In the genomic region with DNA sequence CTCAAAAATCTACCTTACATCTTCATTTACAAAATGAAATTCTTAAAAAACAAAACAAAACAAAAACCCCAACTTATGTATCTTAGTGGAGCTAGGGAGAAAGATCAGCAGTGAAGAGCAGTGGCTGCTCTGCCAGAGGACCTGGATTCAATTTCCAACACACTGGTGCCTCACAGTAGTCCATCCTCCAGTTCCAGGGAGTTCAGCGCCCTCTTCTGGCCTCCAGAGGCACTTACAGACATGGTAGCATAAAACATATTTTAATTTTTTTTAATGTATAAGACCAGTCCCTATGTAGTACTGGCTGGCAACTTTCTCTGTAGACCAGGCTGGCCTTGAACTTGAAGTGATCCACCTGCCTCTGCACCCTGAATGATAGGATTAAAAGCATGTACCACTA, we compare ENCODE assay signal across 10 mouse cellular contexts. TPM values are rescaled to one million over a fixed set of nuclear protein-coding genes. Genes with fewer than 3 reads are reported as not detected.
DNase-seq lines count a peak whose midpoint lies in the region; ATAC-seq and TF ChIP-seq lines count a peak whose summit lies in the region.
"Had no signal": no experiment of that assay in that cellular context is flagged by ENCODE, and none has a peak within 500 bp of the region (broad histone marks: within the 10 kb centered on the region; RNA-seq: fewer than 3 reads in every experiment).

No protein-coding gene starts in this region.

- TF ChIP-seq POLR2A in kidney, adult 2 months (IDR thresholded peaks at IDR 0.05; ENCODE audit: low read depth, low read length): no peak
- TF ChIP-seq POLR2A in CH12.LX (IDR thresholded peaks at IDR 0.05; ENCODE audit: low read depth, low read length): no peak

- H3K9me3 ChIP-seq in CH12.LX (replicated peaks; ENCODE audit: low read length): no peaks in the 10 kb centered on the region
- H3K9me3 ChIP-seq in liver, embryonic 16.5 days (replicated peaks; ENCODE audit: control insufficient read depth, low read length): no peaks in the 10 kb centered on the region
- H3K9me3 ChIP-seq: heart, embryonic 13.5 days; limb, embryonic 12.5 days had no signal

- no peak overlapping the region for H3K27ac ChIP-seq in kidney, adult 2 months (ENCODE audit: insufficient read depth, low read depth, low read length)
- no peak overlapping the region for H3K27ac ChIP-seq in CH12.LX (ENCODE audit: insufficient read depth, low read depth)
- H3K27ac ChIP-seq in liver, embryonic 16.5 days (ENCODE audit: low read length): no peak overlapping the region
- H3K27ac ChIP-seq: limb, embryonic 12.5 days had no signal

- ATAC-seq in liver, embryonic 16.5 days (ENCODE audit: low read depth): peak; percentile 27; the same call in 1 of the 2 replicates

- 0 out of 2 replicates have a peak, but pooled peaks cover 3% of the 10 kb centered on the region for H3K79me2 ChIP-seq in CH12.LX (replicated peaks; ENCODE audit: control insufficient read depth, extremely low read depth, insufficient read depth, poor library complexity, severe bottlenecking)

- in situ Hi-C loops in CH12.LX (cut with MboI; ENCODE audit: low pct_ligation_motif_present, low pct_unique_long_range_greater_than_20kb, low sequenced_read_pairs): no loop called here

- no peaks in the 10 kb centered on the region for H3K36me3 ChIP-seq in kidney, adult 2 months (ENCODE audit: control insufficient read depth, insufficient read depth, low read length)
- H3K36me3 ChIP-seq in CH12.LX (replicated peaks in 1 of 2; ENCODE audit: control insufficient read depth in 1 of 2, insufficient read depth in 1 of 2, low read length in 1 of 2): peaks cover 63 to 96% of the 10 kb centered on the region in 2 experiments
- peaks cover 3% of the 10 kb centered on the region for H3K36me3 ChIP-seq in liver, embryonic 16.5 days (ENCODE audit: control insufficient read depth, insufficient read depth)

- TF ChIP-seq CTCF in kidney, adult 2 months (conservative IDR thresholded peaks at IDR 0.05; ENCODE audit: insufficient read depth, insufficient read length, low read depth, low read length): peak; percentile 80
- TF ChIP-seq CTCF in CH12.LX (conservative IDR thresholded peaks at IDR 0.05 in 1 of 2, IDR thresholded peaks at IDR 0.05 in 1 of 2; ENCODE audit: low read depth in 2 of 2, low read length in 2 of 2): peak; percentile 55 to 78; a peak in 3 of 4 replicates

- TF ChIP-seq EP300 in CH12.LX (IDR thresholded peaks at IDR 0.05; ENCODE audit: low read length): no peak

- WGBS in kidney, adult 2 months: 40% methylated on average over 1 of the region's 1 CpGs
- 0% methylated on average over 1 of the region's 1 CpGs for WGBS in liver, embryonic 16.5 days (ENCODE audit: insufficient replicate concordance)

- peaks cover 5% of the 10 kb centered on the region; the same call in 1 of the 2 replicates for H3K4me1 ChIP-seq in kidney, adult 2 months (ENCODE audit: control insufficient read depth, insufficient read depth, low read length)
- peaks cover 15 to 23% of the 10 kb centered on the region in 2 experiments; a peak in 3 of 4 replicates for H3K4me1 ChIP-seq in CH12.LX (ENCODE audit: control insufficient read depth in 1 of 2, insufficient read depth in 2 of 2)
- H3K4me1 ChIP-seq in liver, embryonic 16.5 days (ENCODE audit: control insufficient read depth, low read depth, low read length): no peaks in the 10 kb centered on the region
- H3K4me1 ChIP-seq: limb, embryonic 12.5 days had no signal

- DNase-seq in kidney, adult 2 months: peak; percentile 48
- DNase-seq in kidney, adult 18-20 months: no peak
- DNase-seq in CH12.LX (ENCODE audit: extremely low read depth) (peak; percentile 54), ZHBTc4 (ENCODE audit: low read depth, low spot score) (peak; percentile 78), MN1 (ENCODE audit: low spot score) (no peak)
- no peak for DNase-seq in Muller cell, postnatal 12 days (ENCODE audit: inconsistent ontology term)
- DNase-seq in heart, adult 8-10 months (ENCODE audit: low spot score): no peak

- no peak overlapping the region for H3K4me2 ChIP-seq in CH12.LX (ENCODE audit: insufficient read depth, low read depth, poor library complexity, severe bottlenecking)
- H3K4me2 ChIP-seq in liver, embryonic 16.5 days (ENCODE audit: low read depth, low read length): no peak overlapping the region
- H3K4me2 ChIP-seq: heart, embryonic 13.5 days; limb, embryonic 12.5 days had no signal

- TF ChIP-seq RAD21 in CH12.LX (IDR thresholded peaks at IDR 0.05; ENCODE audit: low read depth, low read length): peak; percentile 68

- no peaks in the 10 kb centered on the region for H3K27me3 ChIP-seq in kidney, adult 2 months (replicated peaks; ENCODE audit: control insufficient read depth, insufficient read depth, low read length)
- no peaks in the 10 kb centered on the region for H3K27me3 ChIP-seq in CH12.LX (replicated peaks)
- H3K27me3 ChIP-seq in liver, embryonic 16.5 days (ENCODE audit: control insufficient read depth, insufficient read depth, low read depth, low read length): no peaks in the 10 kb centered on the region
- H3K27me3 ChIP-seq: heart, embryonic 13.5 days; limb, embryonic 12.5 days had no signal

- no peak overlapping the region for H3K9ac ChIP-seq in CH12.LX (ENCODE audit: insufficient read depth, low read depth)
- H3K9ac ChIP-seq in liver, embryonic 16.5 days (ENCODE audit: low read depth, low read length): no peak overlapping the region
- H3K9ac ChIP-seq: heart, embryonic 13.5 days; limb, embryonic 12.5 days had no signal

- dilution Hi-C loops in CH12.LX (cut with MboI; ENCODE audit: extremely low pct_ligation_motif_present, extremely low pct_unique_long_range_greater_than_20kb, low sequenced_read_pairs): no loop called here

- no peak overlapping the region for H3K4me3 ChIP-seq in kidney, adult 2 months (ENCODE audit: insufficient read depth, low read depth, low read length)
- no peak overlapping the region for H3K4me3 ChIP-seq in CH12.LX (replicated peaks in 1 of 3; ENCODE audit: low read depth in 2 of 3, low read length in 2 of 3, poor library complexity in 1 of 3)
- H3K4me3 ChIP-seq in liver, embryonic 16.5 days (ENCODE audit: low read depth, low read length): no peak overlapping the region
- H3K4me3 ChIP-seq: heart, embryonic 13.5 days; limb, embryonic 12.5 days had no signal

TF ChIP-seq in CH12.LX, 34 proteins besides CTCF, POLR2A, EP300 and RAD21:
- TF ChIP-seq SMC3 (IDR thresholded peaks at IDR 0.05; ENCODE audit: low read depth, low read length) (peak; percentile 63), ZNF384 (IDR thresholded peaks at IDR 0.05; ENCODE audit: low read depth, low read length) (peak; percentile 49; the same call in 1 of the 2 replicates), NELFE (IDR thresholded peaks at IDR 0.05; ENCODE audit: low read depth, low read length) (no peak), HCFC1 (IDR thresholded peaks at IDR 0.05; ENCODE audit: low read depth, low read length) (no peak), E2F4 (IDR thresholded peaks at IDR 0.05; ENCODE audit: insufficient replicate concordance, low read depth, low read length) (no peak), GABPA (IDR thresholded peaks at IDR 0.05; ENCODE audit: insufficient replicate concordance, low read depth, low read length) (no peak)

RNA-seq across cellular contexts. Expression of gene Traf4, which starts 14.2 kb away (rescaled TPM):
- polyA plus RNA-seq in kidney, adult 2 months (2012; rRNA removed): 108 and 126 TPM in 2 replicates
- total RNA-seq in CH12.LX (2012; rRNA removed): 47.9 and 55.9 TPM in 2 replicates
- total RNA-seq in CH12.LX (2014; rRNA removed): 17.1 and 20.8 TPM in 2 replicates
- 52.9 and 68.7 TPM in 2 replicates for polyA plus RNA-seq in CH12.LX (2012; ENCODE audit: insufficient read length, low read depth)
- polyA plus RNA-seq in liver, embryonic 16.5 days (2015; fragmentation: Nextera tagmentation; extraction: Ambion mirVana): 25.4 and 28.6 TPM in 2 replicates
- 1 to 10 TPM; 3.4 to 4.3 (median 3.7) TPM for total RNA-seq in heart, adult 8-10 months (2022)

RNA-seq across cellular contexts. Expression of gene Nek8, which starts 25.3 kb away (rescaled TPM):
- 18.3 and 24.6 TPM in 2 replicates for polyA plus RNA-seq in kidney, adult 2 months (2012; rRNA removed)
- total RNA-seq in CH12.LX (2012; rRNA removed) (6.7 and 7.4 TPM in 2 replicates), CH12.LX (2014; rRNA removed) (6.1 and 7.1 TPM in 2 replicates)
- 8.3 and 9.9 TPM in 2 replicates for polyA plus RNA-seq in CH12.LX (2012; ENCODE audit: insufficient read length, low read depth)
- polyA plus RNA-seq in liver, embryonic 16.5 days (2015; fragmentation: Nextera tagmentation; extraction: Ambion mirVana): 10.2 and 10.4 TPM in 2 replicates
- total RNA-seq in heart, adult 8-10 months (2022): 1 to 10 TPM; 2.0 to 3.2 (median 2.3) TPM

RNA-seq across cellular contexts. Expression of gene Tlcd1, which starts 25.4 kb away (rescaled TPM):
- 78.2 and 144 TPM in 2 replicates for polyA plus RNA-seq in kidney, adult 2 months (2012; rRNA removed)
- 16.4 and 20.3 TPM in 2 replicates for total RNA-seq in CH12.LX (2012; rRNA removed)
- 18.2 and 20.3 TPM in 2 replicates for total RNA-seq in CH12.LX (2014; rRNA removed)
- polyA plus RNA-seq in CH12.LX (2012; ENCODE audit: insufficient read length, low read depth): 15.6 and 19.1 TPM in 2 replicates
- 39.9 and 40.3 TPM in 2 replicates for polyA plus RNA-seq in liver, embryonic 16.5 days (2015; fragmentation: Nextera tagmentation; extraction: Ambion mirVana)
- total RNA-seq in heart, adult 8-10 months (2022): 1 to 10 TPM; 2.9 to 7.1 (median 5.0) TPM

RNA-seq across cellular contexts. Expression of gene Rpl23a, which starts 32.2 kb away (rescaled TPM):
- 153 and 278 TPM in 2 replicates for polyA plus RNA-seq in kidney, adult 2 months (2012; rRNA removed)
- total RNA-seq in CH12.LX (2012; rRNA removed) (3,714 and 3,939 TPM in 2 replicates), CH12.LX (2014; rRNA removed) (3,235 and 3,361 TPM in 2 replicates)
- polyA plus RNA-seq in CH12.LX (2012; ENCODE audit: insufficient read length, low read depth): 2,992 and 3,119 TPM in 2 replicates
- 609 and 714 TPM in 2 replicates for polyA plus RNA-seq in liver, embryonic 16.5 days (2015; fragmentation: Nextera tagmentation; extraction: Ambion mirVana)
- total RNA-seq in heart, adult 8-10 months (2022): 100 to 1,000 TPM; 760 to 870 (median 833) TPM

RNA-seq across cellular contexts. Expression of gene Rab34, which starts 37.1 kb away (rescaled TPM):
- polyA plus RNA-seq in kidney, adult 2 months (2012; rRNA removed): 78.1 and 92.4 TPM in 2 replicates
- 0.17 and 0.25 TPM in 2 replicates for total RNA-seq in CH12.LX (2012; rRNA removed)
- total RNA-seq in CH12.LX (2014; rRNA removed): 0.50 TPM in 1 of 2 replicates, not detected in the other
- polyA plus RNA-seq in CH12.LX (2012; ENCODE audit: insufficient read length, low read depth): 0.49 and 1.4 TPM in 2 replicates
- polyA plus RNA-seq in liver, embryonic 16.5 days (2015; fragmentation: Nextera tagmentation; extraction: Ambion mirVana): 11.8 and 16.2 TPM in 2 replicates
- total RNA-seq in heart, adult 8-10 months (2022): 1 to 10 TPM; 6.8 to 8.7 (median 8.1) TPM

Comparison
In these comparisons a context has a peak if more than half of its experiments do, and no peak if none do; other contexts are left out.
1. DNase-seq: peak in kidney, adult 2 months (single experiment), CH12.LX (single experiment) and ZHBTc4 (single experiment); none in kidney, adult 18-20 months (single experiment), Muller cell, postnatal 12 days (single experiment), heart, adult 8-10 months (single experiment) and MN1 (single experiment).